Mouse (Mus musculus): Measurements from ENCODE around the gene Taar9.
"Not testable (repeated sequence)": the region's sequence is repeated elsewhere in the genome, so short reads cannot be mapped to it uniquely, and the experiment has no call there.

Taar9 gene

DNA sequence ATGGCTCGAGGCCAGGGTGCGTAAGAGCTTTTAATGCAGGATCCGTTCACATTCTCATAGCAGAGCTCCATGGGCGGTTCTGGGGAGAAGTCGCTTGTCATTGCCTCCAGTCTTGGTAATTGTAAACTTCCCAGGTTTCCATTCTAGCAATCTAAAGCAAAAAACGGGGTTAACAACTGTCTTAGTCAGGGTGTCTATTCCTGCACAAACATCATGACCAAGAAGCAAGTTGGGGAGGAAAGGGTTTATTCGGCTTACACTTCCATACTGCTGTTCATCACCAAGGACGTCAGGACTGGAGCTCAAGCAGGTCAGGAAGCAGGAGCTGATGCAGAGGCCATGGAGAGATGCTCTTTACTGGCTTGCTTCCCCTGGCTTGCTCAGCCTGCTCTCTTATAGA lies at the start of gene Taar9:
Gene Taar9, minus strand, starts transcription at position 101 of the 400 bp plus-strand sequence.
- DNase-seq (ENCODE audit: low spot score in 2 of 2), result not testable (repeated sequence)

DNA sequence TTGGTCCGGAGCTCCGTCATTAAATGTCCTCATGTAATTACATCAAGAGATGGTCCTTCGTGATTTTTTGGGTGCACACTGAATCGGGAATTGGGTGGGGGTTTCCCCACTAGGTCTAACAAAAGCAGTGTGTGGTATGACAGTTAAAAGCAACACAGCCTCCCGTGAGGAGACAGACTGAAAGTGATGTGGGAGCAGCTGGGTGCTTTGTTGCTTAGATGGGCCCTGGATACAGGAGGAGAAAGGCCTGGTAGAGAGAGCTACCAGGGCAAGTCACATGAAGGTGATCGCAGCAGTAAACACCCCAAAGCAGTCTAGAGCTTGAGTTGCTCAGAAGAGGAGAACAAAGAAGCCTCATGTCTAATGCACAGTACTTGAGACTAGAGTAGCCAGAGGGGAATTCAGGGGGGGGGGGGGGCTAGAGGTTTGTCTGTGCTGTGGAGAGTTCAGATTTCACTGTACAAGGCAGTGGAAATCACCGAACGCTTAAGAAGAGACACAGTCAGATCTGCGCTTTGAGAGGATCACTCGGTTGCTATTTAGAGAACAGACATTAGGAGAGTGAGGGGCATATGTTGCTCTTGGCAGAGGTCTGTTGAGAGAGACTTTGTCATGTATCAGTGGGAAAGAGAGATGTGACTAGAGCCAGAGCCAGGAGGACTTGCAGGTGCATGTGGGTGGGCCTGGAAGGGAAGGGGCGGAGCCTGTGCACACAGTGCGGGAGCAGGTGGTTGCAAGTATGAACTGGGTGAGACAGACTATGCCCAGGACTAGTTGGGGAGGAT lies 49.3 kb upstream of the Taar9 start:
- DNase-seq (ENCODE audit: low spot score in 2 of 2), result no peak

GRCm38 (mm10) chr10:24150086-24150485 lies 40.8 kb upstream of the Taar9 start:
- DNase-seq (ENCODE audit: low spot score in 2 of 2), result no peak

DNA sequence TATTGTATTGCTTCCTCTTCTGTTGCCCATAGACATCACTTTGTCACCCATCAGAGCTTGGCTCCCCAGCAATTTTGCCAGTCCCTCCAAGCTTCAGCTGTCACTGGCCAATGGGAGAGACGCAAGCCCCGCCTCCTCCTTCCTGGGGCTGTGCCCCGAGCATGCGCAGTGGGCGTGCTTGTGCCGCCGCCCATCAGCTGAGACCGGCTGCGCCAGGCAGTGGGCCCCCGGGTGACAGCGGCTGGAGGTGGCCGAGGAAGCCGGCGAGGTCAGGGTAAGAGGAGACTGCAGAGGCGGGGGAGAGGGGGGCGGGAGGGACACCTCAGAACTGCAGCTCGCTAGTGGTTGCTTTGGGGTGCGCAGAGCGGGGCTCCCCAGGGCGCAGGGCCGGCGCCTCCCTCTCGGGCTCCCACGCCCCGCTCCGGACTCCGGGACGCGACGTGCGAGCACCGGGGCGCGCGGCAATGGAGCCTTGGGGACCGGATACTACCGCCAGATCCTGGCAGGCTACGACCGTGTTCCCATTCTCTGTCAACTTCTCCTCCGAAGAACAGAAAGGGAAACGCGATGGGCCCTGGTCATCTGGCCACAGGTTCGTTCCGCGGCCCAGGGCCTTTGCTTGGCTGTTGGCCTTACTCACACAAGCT lies 39.9 kb upstream of the Taar9 start, which contains the start of gene Stx7:
Gene Stx7, plus strand, starts transcription at position 168 of the 647 bp plus-strand sequence.
- peak; percentile 82 to 90 for DNase-seq (ENCODE audit: low spot score in 2 of 2)

DNA sequence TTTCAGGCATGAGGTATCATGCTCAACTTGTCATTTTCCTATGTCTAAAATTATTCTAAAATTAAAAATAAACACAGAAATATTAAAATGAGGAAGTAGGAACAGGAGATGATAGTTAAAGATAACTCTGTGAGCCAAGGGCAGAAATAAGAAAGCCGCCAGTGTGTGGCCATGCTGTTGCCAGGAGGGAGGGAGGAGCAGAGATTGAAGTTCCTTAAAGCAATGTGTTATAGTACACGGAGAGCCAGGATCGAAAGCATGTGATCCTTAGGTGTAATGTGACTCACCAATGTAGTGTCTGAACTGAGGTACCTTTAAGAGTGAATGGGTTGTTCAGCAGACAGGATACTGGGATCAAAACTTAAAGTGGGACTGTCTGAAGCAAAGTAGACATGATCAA lies 33.4 kb upstream of the Taar9 start:
- no peak for DNase-seq (ENCODE audit: low spot score in 2 of 2)

- DNase-seq (ENCODE audit: low spot score in 2 of 2), result no peak
These were observed 29.4 kb upstream of the Taar9 start for GRCm38 (mm10) chr10:24138623-24139261.

- DNase-seq (ENCODE audit: low spot score in 2 of 2), result no peak
These were observed 24.8 kb upstream of the Taar9 start for GRCm38 (mm10) chr10:24134071-24134645.

- DNase-seq (ENCODE audit: low spot score in 2 of 2), result no peak
These were observed 23.8 kb upstream of the Taar9 start for GRCm38 (mm10) chr10:24133132-24133531.

DNA sequence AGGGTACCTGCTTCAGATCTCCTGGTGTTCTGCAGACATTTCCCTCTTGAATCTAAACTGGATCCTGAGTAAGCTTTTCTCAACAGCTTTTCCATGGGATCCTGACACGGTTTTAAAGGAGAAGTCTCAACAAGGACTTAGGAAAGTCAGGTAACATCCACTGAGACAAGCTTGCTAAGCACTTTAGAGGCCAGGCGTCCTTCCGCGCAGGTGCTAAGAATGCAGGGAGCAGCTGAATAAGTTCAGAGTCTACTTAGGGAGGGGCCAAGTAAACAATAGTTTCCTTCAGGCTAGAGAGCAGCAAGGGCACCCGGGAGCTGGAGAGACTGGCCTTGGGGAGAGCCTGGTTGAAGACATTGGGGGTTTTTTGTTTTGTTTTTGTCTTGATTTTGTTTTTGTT lies 22.9 kb upstream of the Taar9 start:
- no peak for DNase-seq (ENCODE audit: low spot score in 2 of 2)

DNA sequence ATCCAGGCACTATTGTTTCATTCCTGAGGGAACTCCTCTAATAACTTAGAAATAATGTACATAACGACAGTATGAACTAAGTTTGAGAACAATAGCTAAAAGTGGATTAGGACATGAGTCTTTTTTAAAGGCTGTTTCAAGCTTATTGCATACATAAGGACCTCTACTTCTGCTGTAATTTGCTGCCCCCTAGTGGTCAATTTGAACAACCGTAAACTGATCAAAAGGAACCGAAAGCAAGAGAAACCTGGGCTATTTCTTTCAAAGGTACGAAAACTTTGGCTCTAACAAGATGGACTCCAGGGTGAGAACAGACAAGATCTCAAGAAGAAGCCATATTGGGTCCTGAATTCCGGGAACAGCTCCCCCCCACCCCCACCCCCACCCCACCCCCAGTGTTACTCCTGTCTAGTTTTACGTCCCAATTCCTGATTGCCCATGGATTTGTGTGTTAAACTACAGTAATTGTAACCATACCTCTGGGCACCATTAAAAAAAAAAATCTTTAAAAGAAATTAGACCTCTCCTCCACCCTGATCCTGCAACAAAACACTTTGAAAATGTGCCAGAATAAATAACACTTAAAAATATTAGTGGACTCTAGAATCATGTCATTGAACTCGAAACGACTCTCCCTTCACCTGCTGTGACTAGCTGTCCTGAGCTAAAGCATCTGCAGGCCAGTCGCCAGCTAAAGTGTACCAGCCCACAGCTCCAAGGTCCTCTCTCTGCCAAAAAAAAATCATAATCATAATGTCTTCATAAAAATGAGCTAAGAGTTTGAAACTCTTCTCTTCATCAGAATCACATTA lies 22.3 kb upstream of the Taar9 start:
- DNase-seq (ENCODE audit: low spot score in 2 of 2), result peak; percentile 29 to 31

DNA sequence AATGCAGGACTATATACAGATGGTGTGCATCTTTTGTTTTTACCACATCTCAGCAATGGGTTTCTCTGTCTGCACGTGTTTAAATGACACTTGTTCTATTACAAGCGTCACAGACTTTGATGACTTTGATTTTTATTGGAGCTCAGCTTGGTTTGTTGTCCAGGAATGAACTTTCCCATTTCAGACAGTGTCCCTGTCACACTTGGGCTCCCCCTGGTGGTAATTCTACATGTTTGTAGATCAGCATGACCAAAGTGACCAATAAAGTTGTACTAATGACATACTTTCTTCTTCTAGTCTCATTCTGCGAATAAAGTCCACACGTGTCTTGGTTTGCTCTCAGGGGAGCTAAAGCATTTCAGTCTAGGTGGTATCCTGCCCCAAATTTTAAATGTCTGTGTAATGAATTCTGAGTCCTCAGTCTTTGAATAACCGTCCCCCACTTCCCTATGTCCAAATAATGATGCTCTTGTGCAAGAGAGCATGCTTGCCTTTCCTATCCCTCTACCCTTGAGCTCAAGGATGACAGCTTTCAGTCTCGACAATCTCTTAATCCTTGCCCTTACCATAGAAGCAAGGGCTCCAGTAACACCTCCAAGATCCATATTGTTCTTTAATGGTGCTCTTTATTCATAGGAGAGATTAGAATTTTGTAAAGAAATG lies 1.9 kb upstream of the Taar9 start:
- DNase-seq (ENCODE audit: low spot score in 2 of 2), result no peak

- no peak for DNase-seq (ENCODE audit: low spot score in 2 of 2)
These were observed 1.1 kb downstream of the Taar9 start for GRCm38 (mm10) chr10:24108236-24108635.

DNA sequence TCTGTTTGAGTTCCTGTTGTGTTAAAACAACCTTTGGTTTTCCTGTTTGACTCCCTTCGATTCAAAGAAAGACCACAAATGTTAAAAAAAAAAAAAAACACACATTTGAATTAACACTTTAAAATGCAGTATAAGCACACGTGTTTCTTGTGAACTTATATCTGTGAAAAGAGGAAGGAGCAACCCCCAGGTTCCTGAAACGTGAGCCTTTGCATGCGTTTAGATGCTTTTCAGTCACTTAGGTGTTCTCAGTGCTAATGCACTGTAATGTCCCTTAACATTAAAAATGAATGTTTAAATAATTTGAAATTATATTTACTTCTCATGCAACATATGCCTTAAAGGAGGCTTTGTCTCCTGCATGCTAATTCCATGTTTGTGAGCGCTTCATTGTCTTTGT lies 1.6 kb downstream of the Taar9 start:
- no peak for DNase-seq (ENCODE audit: low spot score in 2 of 2)

DNA sequence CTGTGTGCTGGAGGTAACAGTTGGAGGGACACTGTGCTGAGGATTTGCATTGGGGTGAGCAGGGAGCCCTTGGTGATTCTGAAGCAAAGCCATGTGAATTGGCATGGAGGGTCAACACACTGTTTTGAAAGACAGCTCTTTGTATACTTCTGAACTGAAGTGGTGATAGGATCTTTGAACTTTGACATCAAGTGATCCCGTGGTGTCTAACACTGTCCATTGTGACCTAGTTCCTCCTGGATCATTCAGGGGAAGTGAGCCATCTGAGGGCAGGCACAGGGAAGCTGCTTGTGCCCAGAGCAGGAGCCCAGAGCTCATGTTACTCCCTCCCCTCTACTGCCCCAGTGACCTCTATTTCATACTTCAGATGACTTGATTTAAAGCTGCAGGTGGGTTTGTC lies 6.0 kb downstream of the Taar9 start:
- DNase-seq (ENCODE audit: low spot score in 2 of 2), result not testable (repeated sequence)

DNA sequence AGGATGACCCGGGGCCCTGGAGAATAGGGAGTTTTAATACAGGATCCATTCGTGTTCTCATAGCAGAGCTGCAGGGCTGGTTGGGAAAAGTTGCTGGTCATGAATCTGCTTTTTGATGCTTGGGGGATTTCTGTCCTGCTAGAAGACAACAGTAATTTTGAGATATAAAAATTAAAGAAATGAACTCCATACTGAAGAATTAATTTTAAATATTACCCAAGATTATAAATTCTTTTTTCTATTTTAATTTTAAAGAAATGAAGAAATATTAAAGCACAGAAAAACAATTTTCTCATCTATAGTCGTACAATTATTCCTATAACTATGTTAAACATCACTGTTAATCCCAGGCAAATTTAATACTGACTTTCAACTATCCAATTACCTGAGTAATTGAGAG lies 7.5 kb downstream of the Taar9 start, which contains the start of gene Taar8c:
Gene Taar8c, minus strand, starts transcription at position 101 of the 400 bp plus-strand sequence.
- DNase-seq (ENCODE audit: low spot score in 2 of 2), result not testable (repeated sequence)

DNA sequence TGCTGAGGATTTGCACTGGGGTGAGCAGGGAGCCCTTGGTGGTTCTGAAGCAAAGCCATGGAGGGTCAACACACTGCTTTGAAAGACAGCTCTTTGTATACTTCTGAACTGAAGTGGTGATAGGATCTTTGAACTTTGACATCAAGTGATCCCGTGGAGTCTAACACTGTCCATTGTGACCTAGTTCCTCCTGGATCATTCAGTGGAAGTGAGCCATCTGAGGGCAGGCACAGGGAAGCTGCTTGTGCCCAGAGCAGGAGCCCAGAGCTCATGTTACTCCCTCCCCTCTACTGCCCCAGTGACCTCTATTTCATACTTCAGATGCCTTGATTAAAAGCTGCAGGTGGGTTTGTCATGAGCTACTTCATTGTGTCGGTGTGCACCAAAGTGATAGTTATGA lies 12.3 kb downstream of the Taar9 start:
- not testable (repeated sequence) for DNase-seq (ENCODE audit: low spot score in 2 of 2)

DNA sequence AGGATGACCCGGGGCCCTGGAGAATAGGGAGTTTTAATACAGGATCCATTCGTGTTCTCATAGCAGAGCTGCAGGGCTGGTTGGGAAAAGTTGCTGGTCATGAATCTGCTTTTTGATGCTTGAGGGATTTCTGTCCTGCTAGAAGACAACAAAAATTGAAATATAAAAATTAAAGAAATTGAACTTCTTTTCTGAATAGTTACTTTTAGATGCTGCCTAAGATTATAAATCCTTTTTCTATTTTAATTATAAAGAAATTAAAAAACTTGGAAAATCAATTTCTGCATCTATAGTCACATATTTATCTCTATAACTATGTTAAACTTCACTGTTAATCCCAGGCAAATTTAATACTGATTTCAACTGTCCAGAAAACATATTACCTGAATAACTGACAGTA lies 17.1 kb downstream of the Taar9 start, which contains the start of gene Taar8b:
Gene Taar8b, minus strand, starts transcription at position 101 of the 400 bp plus-strand sequence.
- DNase-seq (ENCODE audit: low spot score in 2 of 2), result no peak

GRCm38 (mm10) chr10:24087168-24087567 lies 22.2 kb downstream of the Taar9 start:
- DNase-seq (ENCODE audit: low spot score in 2 of 2), result no peak

- no peak for DNase-seq (ENCODE audit: low spot score in 2 of 2)
These were observed 22.8 kb downstream of the Taar9 start for GRCm38 (mm10) chr10:24086555-24086954.

GRCm38 (mm10) chr10:24085936-24086335 lies 23.4 kb downstream of the Taar9 start:
- DNase-seq (ENCODE audit: low spot score in 2 of 2), result no peak

DNA sequence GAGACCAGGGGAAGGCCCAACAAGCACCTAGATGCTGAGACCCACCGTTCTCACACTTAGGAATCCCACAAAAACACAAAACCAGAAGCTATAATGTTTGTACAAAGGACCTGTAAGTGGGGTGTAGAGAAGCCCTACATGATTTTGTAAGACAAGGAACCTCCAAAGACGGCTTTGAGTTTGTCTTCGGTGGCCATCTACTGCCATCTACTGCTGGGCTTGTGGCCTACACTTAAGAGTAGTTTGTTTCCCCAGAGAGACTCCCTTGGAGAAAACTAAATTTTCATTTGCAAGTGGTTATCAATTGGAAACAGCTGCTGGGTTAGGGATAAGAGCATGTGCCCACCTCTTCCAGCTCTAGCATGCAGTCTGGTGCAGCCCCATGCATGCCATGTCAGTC lies 29.2 kb downstream of the Taar9 start:
- DNase-seq (ENCODE audit: low spot score in 2 of 2), result peak in 1 of 2 experiments; percentile 25
